Mouse (Mus musculus) hindbrain, embryonic 16.5 days (tissue): Measurements from ENCODE around the gene Galnt13. TPM values are rescaled to one million over a fixed set of nuclear protein-coding genes. Genes with fewer than 3 reads are reported as not detected.
"Not testable (repeated sequence)": the region's sequence is repeated elsewhere in the genome, so short reads cannot be mapped to it uniquely, and the experiment has no call there.

Experiments used
- ATAC-seq: fragments of 200-750 bp; cut with Nextera tagmentation; 2 replicates; pipeline ENCODE4 v1.8.0; 2017; ENCODE audit warnings: moderate TSS enrichment, moderate library complexity
- H3K27ac ChIP-seq: fragments of 300-500 bp; sonication (generic); 2 replicates; pipeline ENCODE4 v1.5.1; 2014; ENCODE audit warnings: low read depth, mild to moderate bottlenecking, control low read depth, low read length, moderate library complexity
- H3K27me3 ChIP-seq: fragments of 300-500 bp; sonication (generic); replicated peaks from 2 replicates; pipeline ENCODE4 v1.6.1; 2014; ENCODE audit warnings: low read length; ENCODE audit not compliant: control insufficient read depth, insufficient read depth
- H3K36me3 ChIP-seq: fragments of 300-500 bp; sonication (generic); 2 replicates; pipeline ENCODE4 v1.6.1; 2014; ENCODE audit warnings: mild to moderate bottlenecking, low read length, moderate library complexity, mixed read lengths; ENCODE audit not compliant: control insufficient read depth, insufficient read depth
- H3K4me1 ChIP-seq: fragments of 300-500 bp; sonication (generic); 2 replicates; pipeline ENCODE4 v1.6.1; 2014; ENCODE audit warnings: low read depth, low read length; ENCODE audit not compliant: control insufficient read depth, insufficient read depth
- H3K4me2 ChIP-seq: fragments of 300-500 bp; sonication (generic); 2 replicates; pipeline ENCODE4 v1.6.1; 2014; ENCODE audit warnings: mild to moderate bottlenecking, low read length, control low read depth, moderate library complexity
- H3K4me3 ChIP-seq: fragments of 300-500 bp; sonication (generic); 2 replicates; pipeline ENCODE4 v1.5.1; 2014; ENCODE audit warnings: mild to moderate bottlenecking, low read length, control low read depth, moderate library complexity
- H3K9ac ChIP-seq: fragments of 300-500 bp; sonication (generic); 2 replicates; pipeline ENCODE4 v1.6.1; 2014; ENCODE audit warnings: low read depth, mild to moderate bottlenecking, control low read depth, low read length, moderate library complexity
- H3K9me3 ChIP-seq: fragments of 300-500 bp; sonication (generic); 2 replicates; pipeline ENCODE4 v1.6.1; 2014; ENCODE audit warnings: mild to moderate bottlenecking, low read length, moderate library complexity; ENCODE audit not compliant: control insufficient read depth
- WGBS: fragments of 180-500 bp; shearing (Covaris S2); extraction: QIAGEN DNeasy Blood & Tissue Kit; methylation state at CpG from one replicate; pipeline ENCODE4 v1.1.7; 2014; 5-methylcytosine and 5-hydroxymethylcytosine counted together
- polyA plus RNA-seq: library from polyadenylated mRNA; unstranded; fragments of >200 nt; fragmentation: Nextera tagmentation; extraction: Ambion mirVana; gene quantifications from 2 replicates; pipeline ENCODE4 v1.2.1, GENCODE M21; 2015

Gene Galnt13
- polyA plus RNA-seq, 1 experiment from 2014 or later = 14.6 TPM

DNA sequence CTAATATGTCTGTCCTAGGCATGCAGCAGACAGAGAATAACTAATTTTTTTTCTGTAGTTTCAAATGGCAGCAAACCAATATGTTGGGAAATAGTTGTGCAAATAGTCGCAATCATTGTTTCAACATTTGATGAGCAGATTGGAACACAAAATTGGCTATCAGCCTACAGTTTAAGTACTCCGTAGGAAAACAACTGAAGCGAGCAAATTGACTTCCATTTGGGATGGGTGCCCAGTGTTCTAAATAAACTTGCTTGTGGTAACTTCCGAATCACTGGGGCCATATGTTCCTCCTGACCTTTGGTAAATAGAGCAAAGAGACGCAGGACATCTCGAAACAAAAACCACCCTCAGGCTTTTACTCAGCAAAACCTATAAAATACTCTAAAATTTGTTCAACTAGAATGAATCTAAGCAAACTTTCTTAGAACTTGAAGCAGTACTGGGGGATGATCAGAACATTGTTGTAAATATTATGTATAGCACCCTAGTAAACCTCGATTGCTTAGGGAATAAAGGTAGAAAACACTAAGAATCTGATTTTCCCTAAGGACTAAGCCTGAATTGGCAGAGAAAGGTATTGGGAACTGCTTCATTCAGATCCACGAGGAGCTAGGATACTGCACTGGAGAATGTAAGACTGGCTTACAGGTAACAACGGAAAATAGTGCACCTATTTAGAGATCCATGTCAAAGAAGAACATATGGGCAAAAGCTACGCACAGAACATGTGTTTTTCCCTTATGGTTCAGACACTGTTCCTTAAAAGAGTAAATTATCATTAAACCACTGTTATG, 122.4 kb downstream of the Galnt13 start:
- no peak for ATAC-seq
- Histone ChIP-seq H3K4me1 (no peaks in the 10 kb centered on the region), H3K36me3 (no peaks in the 10 kb centered on the region), H3K9me3 (no peaks in the 10 kb centered on the region), H3K27me3 (no peaks in the 10 kb centered on the region), H3K9ac (no peak overlapping the region), H3K4me2 (no peak overlapping the region), H3K27ac (no peak overlapping the region), H3K4me3 (no peak overlapping the region)
- 76% methylated on average over 10 of the region's 10 CpGs for WGBS

DNA sequence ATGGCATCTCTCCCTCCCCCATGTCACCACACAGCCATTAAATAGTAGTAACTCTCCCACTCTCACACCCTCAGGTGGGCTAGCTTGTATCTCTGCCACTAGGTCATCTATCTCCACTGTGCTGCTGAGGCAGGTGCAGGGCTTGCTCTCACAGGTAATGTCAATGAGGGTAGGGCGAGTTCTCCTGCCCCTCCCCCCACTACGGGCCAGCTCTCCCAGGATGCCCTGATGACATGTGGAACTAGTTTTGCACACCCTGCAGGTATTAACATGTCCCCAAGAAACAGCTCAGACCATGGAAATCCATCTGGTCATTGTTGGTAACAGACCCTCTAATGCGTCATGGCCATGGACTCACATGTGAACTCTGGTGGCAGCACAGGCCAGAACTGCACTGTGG, 129.0 kb downstream of the Galnt13 start:
- H3K9me3 ChIP-seq = no peaks in the 10 kb centered on the region
- 92% methylated on average over 3 of the region's 3 CpGs for WGBS
- H3K27ac ChIP-seq = no peak overlapping the region
- no peaks in the 10 kb centered on the region for H3K36me3 ChIP-seq
- H3K9ac ChIP-seq = no peak overlapping the region
- H3K4me3 ChIP-seq = no peak overlapping the region
- H3K4me1 ChIP-seq = no peaks in the 10 kb centered on the region
- ATAC-seq = no peak
- no peaks in the 10 kb centered on the region for H3K27me3 ChIP-seq
- H3K4me2 ChIP-seq = no peak overlapping the region

DNA sequence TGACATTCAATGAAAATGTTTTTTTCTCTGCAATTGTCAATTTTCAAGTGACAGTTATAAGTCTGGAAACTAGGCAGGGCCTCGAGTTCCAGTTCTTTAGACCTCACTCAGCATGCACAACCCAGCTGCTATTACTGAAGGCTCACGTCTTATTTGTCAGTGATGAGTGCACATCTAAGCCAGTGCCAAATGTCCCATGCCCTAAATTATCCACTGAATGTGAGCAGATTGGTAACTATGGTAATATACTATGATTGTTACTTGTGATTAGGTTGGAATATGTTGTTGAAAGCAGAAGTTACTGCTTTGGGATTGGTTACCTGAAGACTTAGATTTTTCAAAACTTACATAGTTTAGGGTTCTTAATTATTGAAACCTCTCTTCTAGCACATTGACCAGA, 131.1 kb downstream of the Galnt13 start:
- 62% methylated on average over 2 of the region's 2 CpGs for WGBS

DNA sequence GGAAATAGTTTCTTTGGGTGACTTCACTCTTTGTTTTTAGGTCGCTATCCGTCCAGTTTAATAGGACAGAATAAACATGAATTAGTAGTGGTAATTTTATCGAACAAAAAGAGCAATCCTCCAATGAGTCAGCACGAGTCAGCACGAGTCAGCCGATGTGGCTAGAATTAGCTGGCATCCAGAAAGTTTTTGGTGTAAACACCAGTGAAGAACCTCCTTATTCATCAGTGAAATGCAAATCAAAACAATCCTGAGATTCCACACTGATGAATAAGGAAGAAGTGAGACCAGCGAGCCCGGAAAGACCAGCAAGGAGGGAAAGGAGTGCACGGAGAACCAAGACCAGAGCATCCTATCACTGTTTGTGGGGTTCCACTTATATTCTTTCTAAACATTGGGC, 131.5 kb downstream of the Galnt13 start:
- Histone ChIP-seq H3K4me1 (no peaks in the 10 kb centered on the region), H3K27me3 (no peaks in the 10 kb centered on the region)
- WGBS = 88% methylated on average over 9 of the region's 9 CpGs

More for the DNA sequence above, 131.1 kb downstream of the Galnt13 start:
- Histone ChIP-seq H3K27ac (no peak overlapping the region), H3K4me1 (no peaks in the 10 kb centered on the region), H3K27me3 (no peaks in the 10 kb centered on the region), H3K4me3 (no peak overlapping the region), H3K9ac (no peak overlapping the region), H3K36me3 (no peaks in the 10 kb centered on the region), H3K4me2 (no peak overlapping the region), H3K9me3 (no peaks in the 10 kb centered on the region)
- no peak for ATAC-seq

DNA sequence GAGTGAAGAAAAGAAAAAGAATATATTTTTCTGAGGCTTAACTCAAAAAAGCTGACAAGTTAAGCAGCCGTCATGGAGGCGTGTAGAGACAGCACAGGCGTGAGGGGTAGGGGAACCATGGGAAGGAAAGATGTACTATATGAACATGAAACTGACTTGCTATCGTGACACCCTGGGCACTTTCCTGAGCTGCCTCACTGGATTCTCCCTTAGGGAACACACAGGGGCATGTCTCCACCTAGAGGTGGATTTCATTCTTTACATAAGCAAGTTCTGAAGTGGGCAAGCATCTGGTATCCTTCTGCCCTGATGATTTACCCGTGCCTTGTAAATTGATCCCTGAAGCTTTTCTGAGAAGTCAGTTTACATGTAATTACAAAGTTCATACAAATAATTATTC, 277.7 kb downstream of the Galnt13 start:
- no CpG with 5 or more reads among the region's 5 CpGs for WGBS
- H3K27me3 ChIP-seq, H3K4me1 ChIP-seq, H3K27ac ChIP-seq, H3K4me2 ChIP-seq, H3K36me3 ChIP-seq, H3K9me3 ChIP-seq, H3K4me3 ChIP-seq, H3K9ac ChIP-seq: not testable (repeated sequence)
- peak; percentile 54; the same call in 1 of the 2 replicates for ATAC-seq

More for the DNA sequence above, 131.5 kb downstream of the Galnt13 start:
- H3K4me3 ChIP-seq = no peak overlapping the region
- no peaks in the 10 kb centered on the region for H3K9me3 ChIP-seq
- H3K36me3 ChIP-seq = no peaks in the 10 kb centered on the region
- no peak for ATAC-seq
- no peak overlapping the region for H3K4me2 ChIP-seq
- H3K9ac ChIP-seq = no peak overlapping the region
- no peak overlapping the region for H3K27ac ChIP-seq

DNA sequence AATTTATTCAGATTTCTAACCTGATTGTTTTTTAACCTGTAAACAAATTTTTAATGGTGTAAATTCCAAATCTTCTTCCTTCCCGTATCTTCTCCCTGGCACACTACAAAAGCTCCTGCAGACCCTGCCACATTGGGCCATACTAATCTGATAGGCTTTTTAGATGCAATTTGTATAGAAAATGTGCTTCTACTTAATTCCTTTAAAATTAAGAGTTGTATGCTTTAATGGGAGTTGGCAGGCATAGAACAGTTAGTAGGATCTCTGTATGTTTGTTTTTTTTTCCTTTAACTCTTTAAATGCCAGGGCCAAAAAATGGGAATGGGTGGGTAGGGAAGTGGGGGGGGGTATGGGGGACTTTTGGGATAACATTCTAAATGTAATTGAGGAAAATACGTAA, 315.1 kb downstream of the Galnt13 start:
- ATAC-seq = no peak
- no peak overlapping the region for H3K27ac ChIP-seq
- no peaks in the 10 kb centered on the region for H3K36me3 ChIP-seq
- no peaks in the 10 kb centered on the region for H3K4me1 ChIP-seq
- 79% methylated on average over 2 of the region's 2 CpGs for WGBS
- H3K9ac ChIP-seq = no peak overlapping the region
- H3K4me2 ChIP-seq = no peak overlapping the region
- H3K4me3 ChIP-seq = no peak overlapping the region
- H3K27me3 ChIP-seq = no peaks in the 10 kb centered on the region
- H3K9me3 ChIP-seq = no peaks in the 10 kb centered on the region

DNA sequence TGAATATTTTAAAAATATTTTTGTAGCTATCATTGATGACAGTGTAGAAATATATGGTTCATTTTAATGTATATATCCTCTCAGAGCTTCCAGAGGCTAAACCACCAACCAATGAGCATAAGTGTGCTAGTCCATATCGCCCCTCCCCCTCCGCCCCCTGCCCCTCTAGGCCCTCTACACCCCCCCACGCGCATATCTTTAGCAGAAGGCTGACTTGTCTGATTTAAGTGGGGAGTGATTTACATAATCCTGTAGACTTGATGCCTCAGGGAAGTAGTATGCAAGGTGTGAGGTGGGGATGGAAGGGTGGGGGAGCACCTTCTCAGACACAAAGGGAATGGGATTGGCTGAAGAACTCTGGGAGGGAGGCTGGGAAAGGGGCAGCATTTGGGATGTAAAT, 323.7 kb downstream of the Galnt13 start:
- Histone ChIP-seq H3K9ac (no peak overlapping the region), H3K9me3 (no peaks in the 10 kb centered on the region), H3K4me3 (no peak overlapping the region), H3K36me3 (no peaks in the 10 kb centered on the region), H3K27me3 (no peaks in the 10 kb centered on the region), H3K27ac (no peak overlapping the region), H3K4me2 (no peak overlapping the region), H3K4me1 (no peaks in the 10 kb centered on the region)
- no peak for ATAC-seq
- WGBS = 36% methylated on average over 4 of the region's 4 CpGs

DNA sequence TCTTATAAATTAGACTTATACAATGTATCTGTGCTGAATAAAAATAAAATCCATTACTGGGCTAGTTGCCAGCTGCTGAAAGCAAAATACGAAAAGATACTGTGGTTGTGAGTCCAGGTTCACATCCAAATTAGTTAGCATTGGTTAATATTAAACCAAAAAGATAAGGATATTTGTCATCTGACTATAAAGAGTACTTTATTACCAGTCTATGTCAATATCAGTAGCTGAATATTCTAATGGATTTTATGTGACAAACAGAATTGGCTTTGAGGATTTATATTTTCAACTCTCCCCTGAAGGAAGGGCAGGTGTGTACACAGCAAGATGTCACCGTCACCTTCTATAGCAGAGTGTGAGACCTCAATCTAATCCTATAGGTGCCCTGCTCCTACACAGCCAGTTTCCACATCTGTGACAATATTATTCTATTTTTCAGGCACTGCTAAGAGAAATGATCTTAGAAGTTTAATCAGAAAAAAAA, 342.7 kb downstream of the Galnt13 start:
- H3K27ac ChIP-seq = no peak overlapping the region
- H3K4me3 ChIP-seq = no peak overlapping the region
- ATAC-seq = no peak
- H3K27me3 ChIP-seq = no peaks in the 10 kb centered on the region
- no peaks in the 10 kb centered on the region for H3K36me3 ChIP-seq
- no peaks in the 10 kb centered on the region for H3K9me3 ChIP-seq
- 80% methylated on average over 2 of the region's 2 CpGs for WGBS
- no peak overlapping the region for H3K9ac ChIP-seq
- H3K4me2 ChIP-seq = no peak overlapping the region
- no peaks in the 10 kb centered on the region for H3K4me1 ChIP-seq

DNA sequence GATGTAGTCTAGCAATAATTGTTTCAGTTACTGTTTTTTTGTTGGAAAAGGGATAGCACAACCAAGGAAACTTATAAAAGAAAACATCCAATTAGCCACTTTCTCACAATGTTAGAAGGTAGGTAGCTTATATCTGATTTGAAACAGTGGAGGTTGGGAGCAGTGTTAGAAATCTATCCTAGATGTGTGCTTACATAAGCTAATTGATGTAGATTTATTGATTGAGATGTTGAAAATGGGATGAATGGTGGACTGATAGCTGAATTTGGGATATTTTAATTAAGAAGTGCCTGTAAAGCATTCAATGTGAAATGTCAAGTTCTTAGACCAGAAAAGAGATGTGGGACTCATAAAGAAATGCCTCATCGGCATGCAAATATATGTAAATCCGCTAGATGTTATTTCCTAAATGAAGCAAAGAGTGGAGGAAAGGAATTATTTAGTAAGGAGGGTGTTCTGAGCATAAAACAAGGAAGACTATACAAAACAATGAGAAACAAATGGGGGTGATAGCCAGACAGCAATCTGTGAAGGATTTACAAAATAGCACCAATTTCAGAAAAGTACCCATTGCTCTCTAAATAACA, 377.6 kb downstream of the Galnt13 start:
- Histone ChIP-seq H3K4me1 (no peaks in the 10 kb centered on the region), H3K36me3 (no peaks in the 10 kb centered on the region), H3K4me3 (no peak overlapping the region), H3K27ac (no peak overlapping the region), H3K4me2 (no peak overlapping the region), H3K9ac (no peak overlapping the region), H3K27me3 (no peaks in the 10 kb centered on the region), H3K9me3 (no peaks in the 10 kb centered on the region)
- WGBS = 65% methylated on average over 2 of the region's 2 CpGs
- no peak for ATAC-seq
